Mouse (Mus musculus) left cerebral cortex, adult 18-20 months (tissue): ENCODE results near the gene Tmem184c. TPM values are rescaled to one million over a fixed set of nuclear protein-coding genes. Genes with fewer than 3 reads are reported as not detected.

ENCODE experiments used
- total RNA-seq, 2 experiments: library from RNA; stranded (reverse); gene quantifications; 2 replicates each; pipeline ENCODE4 v1.2.3; 2021

The Tmem184c gene
- total RNA-seq, 2 experiments from 2014 or later, result 60.1 to 73.0 TPM

Other genes starting within 250 kb of the Tmem184c start
- gene Arhgap10, start 92.7 kb downstream of the Tmem184c start, total RNA-seq, result 10 to 100 TPM; 40.4 to 44.0 TPM
- 10 to 100 TPM; 19.8 TPM for gene Prmt9, start 61.3 kb downstream of the Tmem184c start, total RNA-seq
- gene Ednra, start 113.8 kb upstream of the Tmem184c start, total RNA-seq, result 1 to 10 TPM; 3.3 to 3.4 TPM